Mouse (Mus musculus): ENCODE measurements around the gene 2610507B11Rik.

The 2610507B11Rik gene

DNA sequence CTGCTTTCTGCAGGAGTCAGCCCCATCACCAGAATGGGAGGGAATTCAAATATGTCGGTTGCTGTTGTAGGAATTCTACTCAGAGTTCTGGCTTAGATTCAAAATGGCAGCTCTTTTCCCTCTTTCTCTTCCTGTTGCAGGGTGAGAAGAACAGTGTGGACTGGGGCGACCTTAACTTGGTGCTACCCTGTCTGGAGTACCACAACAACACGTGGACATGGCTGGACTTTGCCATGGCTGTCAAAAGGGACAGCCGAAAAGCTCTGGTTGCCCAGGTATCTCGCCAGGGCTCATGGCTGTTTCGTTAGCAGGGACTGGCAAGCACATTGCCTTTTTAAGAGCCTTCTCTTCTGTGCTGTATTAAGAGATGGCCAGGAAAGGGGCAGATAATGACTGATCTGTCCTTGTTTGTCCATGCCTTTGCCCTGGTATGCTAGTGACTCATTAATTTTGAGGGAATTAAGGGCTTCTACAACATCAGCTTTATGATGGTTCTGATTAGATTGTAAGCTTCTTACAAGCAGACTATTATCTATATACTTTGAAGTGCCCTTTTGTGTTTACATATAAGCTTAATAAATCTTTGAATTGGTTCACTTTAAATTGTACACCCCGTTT, 27.7 kb downstream of the 2610507B11Rik start:
- no peak for DNase-seq

GRCm38 (mm10) chr11:78290654-78291053, 29.1 kb downstream of the 2610507B11Rik start, which contains the start of gene BC030499:
Gene BC030499 (plus strand): TSS chr11:78290841.
- no peak for DNase-seq

DNA sequence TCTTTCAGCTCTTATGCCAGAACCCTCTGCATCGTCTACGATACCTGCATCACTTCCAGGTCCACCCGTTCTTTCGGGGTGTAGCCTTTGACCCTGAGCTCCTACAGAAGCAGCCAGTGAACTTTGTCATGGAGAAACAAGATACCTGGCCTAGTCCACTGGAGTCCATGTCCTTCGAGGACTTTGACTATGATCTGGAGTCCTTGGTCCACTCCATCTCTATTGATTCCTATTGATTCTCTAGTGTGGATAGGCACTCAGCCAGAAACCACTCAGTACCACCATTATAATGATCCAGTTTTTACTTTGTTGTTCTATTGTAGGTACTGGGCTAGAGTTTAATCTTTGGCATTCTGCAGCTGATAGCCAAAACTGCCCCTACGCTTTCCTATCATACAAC, 33.0 kb downstream of the 2610507B11Rik start:
- DNase-seq = no peak

- no peak for DNase-seq
Observed at GRCm38 (mm10) chr11:78300917-78301316, 39.4 kb downstream of the 2610507B11Rik start.

DNA sequence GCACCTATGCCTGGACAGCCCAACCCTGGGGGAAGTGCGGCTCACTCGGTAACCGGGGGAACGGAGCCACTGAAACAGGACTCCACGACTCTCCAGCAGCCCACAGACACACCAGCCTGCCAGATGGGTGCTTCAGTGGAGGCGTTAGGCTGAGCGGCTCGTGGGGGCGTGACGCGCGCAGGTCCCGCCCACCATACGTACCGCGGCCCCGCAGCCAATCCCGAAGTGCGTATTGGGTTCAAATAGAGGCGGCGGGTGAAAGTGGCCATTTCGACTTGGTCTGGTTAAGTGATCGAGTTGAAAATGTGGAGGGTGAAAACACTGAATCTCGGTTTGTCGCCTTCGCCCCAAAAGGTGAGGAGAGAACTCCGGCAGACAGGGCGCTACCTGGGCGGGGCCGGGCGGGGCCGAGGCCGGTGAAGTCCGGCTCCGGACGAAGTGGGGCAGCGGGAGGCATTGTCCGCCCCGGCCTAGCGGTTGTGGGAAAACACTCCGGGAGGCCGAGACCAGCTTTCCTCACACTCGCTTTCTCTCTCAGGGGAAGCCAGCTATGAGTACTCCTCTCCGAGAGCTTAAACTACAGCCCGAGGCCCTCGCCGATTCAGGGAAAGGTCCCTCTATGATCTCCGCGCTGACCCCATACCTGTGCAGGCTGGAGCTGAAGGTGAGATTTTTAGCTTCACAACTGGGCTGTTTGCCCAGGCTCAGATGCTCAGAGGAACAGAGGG, 40.0 kb downstream of the 2610507B11Rik start, which contains the start of gene Spag5:
Gene Spag5, plus strand, starts transcription at position 173 of the 728 bp plus-strand sequence.
- DNase-seq = peak; percentile 90 to 94

DNA sequence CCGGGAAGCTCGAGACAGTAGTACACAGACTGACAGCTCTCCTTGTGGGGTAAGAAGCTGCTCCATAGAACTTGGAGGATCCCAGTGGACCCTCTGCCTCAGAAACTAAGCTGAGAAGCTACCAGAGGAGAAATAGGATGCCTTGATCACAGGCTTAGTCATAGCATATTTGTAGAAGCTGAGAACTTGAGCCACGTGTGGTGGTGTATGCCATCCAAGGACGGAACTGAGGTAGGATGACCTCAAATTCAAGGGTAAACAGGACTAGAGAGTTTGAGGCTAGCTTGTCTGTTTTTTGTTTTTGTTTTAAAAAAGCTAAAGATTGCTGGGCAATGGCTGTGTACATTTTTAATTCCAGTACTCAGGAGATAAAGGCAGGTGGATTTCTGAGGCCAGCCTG, 43.7 kb downstream of the 2610507B11Rik start:
- DNase-seq = no peak

- no peak for DNase-seq
Observed at GRCm38 (mm10) chr11:78310861-78311511, 49.4 kb downstream of the 2610507B11Rik start.

DNA sequence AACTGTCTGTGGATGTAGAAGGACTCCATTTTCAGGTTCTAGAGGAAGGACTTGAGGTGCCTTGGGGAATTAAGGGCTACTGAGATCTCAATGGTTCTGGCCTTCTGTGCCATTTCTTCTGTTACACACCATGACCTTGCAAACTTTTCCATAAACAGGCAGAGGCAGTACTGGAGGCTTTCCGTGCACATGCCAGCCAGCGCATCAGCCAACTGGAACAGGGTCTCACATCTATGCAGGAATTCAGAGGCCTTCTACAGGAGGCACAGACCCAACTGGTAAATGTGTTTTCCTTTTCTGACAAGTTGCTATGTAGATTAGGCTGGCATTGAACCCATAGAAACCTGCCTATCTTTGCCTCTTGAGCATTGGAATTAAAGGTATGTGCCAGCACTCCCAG, 52.1 kb downstream of the 2610507B11Rik start:
- peak; percentile 18 to 22 for DNase-seq

GRCm38 (mm10) chr11:78318411-78318810, 56.9 kb downstream of the 2610507B11Rik start:
- no peak for DNase-seq

DNA sequence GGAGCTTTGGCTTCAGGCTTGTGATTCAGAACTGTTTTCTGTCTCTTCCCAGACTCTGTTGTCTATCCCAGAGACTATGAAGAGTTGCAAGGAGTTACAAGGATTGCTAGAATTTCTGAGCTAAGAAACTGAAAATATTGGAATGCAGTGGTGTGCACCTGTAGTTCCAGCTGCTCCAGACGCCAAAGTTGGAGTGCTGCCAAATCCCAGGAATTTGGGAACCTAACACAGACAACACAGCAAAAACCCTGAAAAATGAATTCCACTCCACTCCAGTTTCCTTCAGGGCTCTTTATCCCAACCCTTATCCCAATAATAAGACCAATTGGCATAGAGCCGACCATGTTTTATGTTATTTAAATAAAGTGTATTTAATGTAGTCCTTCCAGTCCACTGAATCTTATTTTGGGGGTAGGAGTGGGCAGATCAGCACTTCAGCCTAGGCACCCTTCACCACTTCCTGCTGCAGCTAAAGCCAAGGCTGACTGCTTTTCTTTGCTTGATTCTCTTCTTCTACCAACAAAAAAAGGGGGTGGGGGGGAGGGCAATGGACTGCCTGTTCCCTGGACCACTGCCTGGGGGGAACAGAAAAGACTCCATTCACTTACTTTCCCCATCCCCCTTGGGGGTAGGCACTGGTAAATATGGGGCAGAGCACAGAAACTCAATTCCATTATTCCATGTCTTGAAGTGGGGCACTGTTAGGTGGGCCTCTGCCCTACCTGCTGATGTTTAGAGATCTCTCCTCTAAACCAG, 60.7 kb downstream of the 2610507B11Rik start:
- no peak for DNase-seq

GRCm38 (mm10) chr11:78322860-78323259, 61.3 kb downstream of the 2610507B11Rik start, which contains the start of gene Aldoc:
Gene Aldoc (plus strand): TSS chr11:78322968.
- DNase-seq = peak; percentile 92 to 96

- DNase-seq = no peak
Observed at GRCm38 (mm10) chr11:78324000-78324785, 62.6 kb downstream of the 2610507B11Rik start.

DNA sequence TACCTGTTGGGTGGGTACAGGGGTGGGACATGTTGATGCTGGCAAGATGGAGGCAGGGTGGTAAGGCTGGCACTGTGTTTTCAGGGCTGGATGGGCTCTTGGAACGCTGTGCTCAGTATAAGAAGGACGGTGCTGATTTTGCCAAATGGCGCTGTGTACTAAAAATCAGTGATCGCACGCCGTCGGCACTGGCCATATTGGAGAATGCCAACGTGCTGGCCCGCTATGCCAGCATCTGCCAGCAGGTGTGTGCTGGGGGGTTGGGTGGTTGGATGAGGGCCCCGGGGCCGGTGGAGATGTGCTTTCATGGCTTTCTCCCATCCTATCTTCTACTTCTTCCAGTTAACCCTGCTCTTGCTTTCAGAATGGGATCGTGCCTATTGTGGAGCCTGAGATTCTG, 63.4 kb downstream of the 2610507B11Rik start:
- no peak for DNase-seq

- DNase-seq = no peak
Observed at GRCm38 (mm10) chr11:78327215-78327614, 65.7 kb downstream of the 2610507B11Rik start.

DNA sequence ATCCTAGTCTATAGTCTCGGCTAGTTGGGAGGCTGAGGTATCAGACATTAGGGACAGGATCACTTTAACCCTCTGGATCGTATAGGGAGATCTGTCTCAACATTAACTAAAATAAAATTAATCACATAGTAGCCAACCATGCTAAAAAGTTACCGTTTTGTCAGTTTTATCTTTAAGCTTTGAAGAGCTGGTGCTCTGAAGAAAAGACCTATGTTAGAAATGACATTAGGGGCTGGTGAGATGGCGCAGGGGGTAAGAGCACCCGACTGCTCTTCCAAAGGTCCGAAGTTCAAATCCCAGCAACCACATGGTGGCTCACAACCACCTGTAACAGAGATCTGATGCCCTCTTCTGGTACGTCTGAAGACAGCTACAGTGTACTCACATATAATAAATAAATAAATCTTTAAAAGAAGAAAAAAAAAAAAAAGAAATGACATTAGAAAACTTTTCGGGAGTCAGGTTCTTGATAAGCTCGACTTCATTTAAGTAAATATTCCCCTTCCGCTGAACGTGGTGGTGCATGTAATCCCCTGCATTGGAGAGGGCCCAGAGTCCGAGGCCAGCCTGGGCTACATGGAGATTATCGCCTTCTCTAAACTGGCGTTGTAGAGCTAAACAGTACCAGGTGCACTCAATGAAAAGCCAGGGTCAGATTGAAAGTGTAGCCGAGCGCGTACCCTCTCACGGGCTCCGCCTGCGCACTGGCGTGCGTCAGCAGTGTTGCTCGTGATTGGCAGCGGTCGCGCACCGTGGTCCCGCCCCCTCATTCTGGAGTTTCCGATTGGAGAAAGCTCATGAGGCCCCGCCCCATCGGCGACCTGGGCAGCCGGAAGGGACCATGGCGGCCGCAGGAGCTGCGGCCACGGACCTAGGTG, 66.3 kb downstream of the 2610507B11Rik start, which contains the start of gene Pigs:
Gene Pigs, plus strand, starts transcription at position 782 of the 878 bp plus-strand sequence.
- DNase-seq = peak; percentile 99

GRCm38 (mm10) chr11:78328512-78329056, 67.0 kb downstream of the 2610507B11Rik start:
- DNase-seq = no peak

DNA sequence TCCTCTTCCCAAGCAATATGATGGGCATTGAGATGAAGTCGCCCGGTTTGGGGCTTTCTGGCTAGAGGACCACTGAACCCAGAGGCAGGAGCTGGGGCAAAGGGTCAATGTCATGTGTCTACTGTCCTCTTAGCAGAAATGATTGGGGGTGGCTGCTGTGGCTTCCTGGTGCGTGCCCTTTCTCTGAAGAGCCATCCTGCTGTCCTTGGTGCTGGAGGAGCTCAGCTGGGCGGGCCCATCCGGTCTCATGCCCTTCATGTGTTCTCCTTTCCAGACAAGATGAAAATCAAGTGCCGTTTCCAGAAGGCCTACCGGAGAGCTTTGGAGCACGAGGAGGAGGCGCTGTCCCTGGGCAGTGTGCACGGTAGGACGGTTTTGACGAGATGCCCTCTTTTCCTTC, 71.1 kb downstream of the 2610507B11Rik start:
- DNase-seq = no peak

GRCm38 (mm10) chr11:78333992-78334391, 72.4 kb downstream of the 2610507B11Rik start:
- no peak for DNase-seq

DNA sequence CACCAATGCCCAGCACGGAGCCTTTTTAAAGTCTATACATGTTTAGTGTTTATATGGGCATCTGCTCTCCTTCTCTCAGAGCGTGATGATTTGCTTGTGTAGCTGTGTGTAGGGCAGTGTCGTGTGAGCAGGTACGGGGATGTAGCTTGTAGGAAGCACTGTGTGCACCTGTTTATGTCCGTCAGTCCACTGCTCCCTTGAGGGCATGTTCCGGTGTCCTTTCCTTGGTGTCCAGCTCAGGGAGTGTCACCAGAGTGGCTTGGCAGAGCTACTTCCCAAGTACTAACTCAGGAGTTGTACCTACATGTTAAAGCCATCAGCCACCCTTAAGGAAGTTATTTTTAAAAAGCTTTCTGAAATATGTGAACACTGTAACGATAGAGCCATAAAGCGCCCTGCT, 75.5 kb downstream of the 2610507B11Rik start:
- DNase-seq = no peak

All from kidney, postnatal 36 days (tissue).